Mouse (Mus musculus) left cerebral cortex, postnatal 36 days (tissue): ENCODE results near the gene Scube1. TPM values are rescaled to one million over a fixed set of nuclear protein-coding genes. Genes with fewer than 3 reads are reported as not detected.

Experiments
- DNase-seq, 2 experiments: peaks; one replicate each; pipeline ENCODE4 v3.0.0; 2021 to 2022; ENCODE audit warnings: low spot score in 2 of 2, mixed read lengths in 1 of 2
- intact Hi-C: fragments of 180-260 bp; cut with DNase I; formaldehyde crosslinking; loops from one replicate; pipeline ENCODE4 v1.15.1; 2025
- total RNA-seq, 2 experiments: library from RNA; stranded (reverse); gene quantifications; 2 replicates each; pipeline ENCODE4 v1.2.3; 2021

Scube1 gene
- total RNA-seq, 2 experiments from 2014 or later = 68.5 to 71.1 TPM

- DNase-seq = no peak
- intact Hi-C loops = no loop called here
Measured at GRCm38 (mm10) chr15:83606216-83606615, 118.6 kb downstream of the Scube1 start.

- DNase-seq = no peak
- intact Hi-C loops = no loop called here
Measured at GRCm38 (mm10) chr15:83603426-83603825, 121.4 kb downstream of the Scube1 start.

- DNase-seq = no peak
- intact Hi-C loops = no loop called here
Measured at GRCm38 (mm10) chr15:83603046-83603396, 121.8 kb downstream of the Scube1 start.

- no peak for DNase-seq
- intact Hi-C loops = no loop called here
Measured at GRCm38 (mm10) chr15:83602372-83603045, 122.3 kb downstream of the Scube1 start.

GRCm38 (mm10) chr15:83601185-83601584, 123.6 kb downstream of the Scube1 start:
- intact Hi-C loops = no loop called here
- DNase-seq = no peak

GRCm38 (mm10) chr15:83596833-83597232, 128.0 kb downstream of the Scube1 start:
- intact Hi-C loops = no loop called here
- no peak for DNase-seq

GRCm38 (mm10) chr15:83595364-83595711, 129.5 kb downstream of the Scube1 start:
- intact Hi-C loops = no loop called here
- DNase-seq = no peak

- intact Hi-C loops = no loop called here
- peak; percentile 94 to 95 for DNase-seq
Measured at GRCm38 (mm10) chr15:83594513-83595363, 130.1 kb downstream of the Scube1 start, which contains the start of gene Ttll12. TSS of gene Ttll12 (minus strand) at chr15:83595157.

- intact Hi-C loops = no loop called here
- DNase-seq = no peak
Measured at GRCm38 (mm10) chr15:83593702-83594512, 130.9 kb downstream of the Scube1 start.

GRCm38 (mm10) chr15:83593189-83593585, 131.6 kb downstream of the Scube1 start:
- DNase-seq = no peak
- intact Hi-C loops = no loop called here

GRCm38 (mm10) chr15:83592260-83593188, 132.3 kb downstream of the Scube1 start:
- no peak for DNase-seq
- intact Hi-C loops = no loop called here

GRCm38 (mm10) chr15:83591758-83592157, 133.1 kb downstream of the Scube1 start:
- DNase-seq = no peak
- intact Hi-C loops = no loop called here

- intact Hi-C loops = no loop called here
Measured at GRCm38 (mm10) chr15:83590841-83591240, 134.0 kb downstream of the Scube1 start.

GRCm38 (mm10) chr15:83584741-83585220, 140.0 kb downstream of the Scube1 start:
- no peak for DNase-seq

More at GRCm38 (mm10) chr15:83590841-83591240, 134.0 kb downstream of the Scube1 start:
- DNase-seq = no peak

GRCm38 (mm10) chr15:83583419-83584156, 141.2 kb downstream of the Scube1 start:
- DNase-seq = no peak
- intact Hi-C loops = no loop called here

More at GRCm38 (mm10) chr15:83584741-83585220, 140.0 kb downstream of the Scube1 start:
- intact Hi-C loops = no loop called here

- intact Hi-C loops = no loop called here
- DNase-seq = no peak
Measured at GRCm38 (mm10) chr15:83582931-83583330, 141.9 kb downstream of the Scube1 start.

- intact Hi-C loops = no loop called here
- DNase-seq = no peak
Measured at GRCm38 (mm10) chr15:83576651-83577050, 148.2 kb downstream of the Scube1 start.

GRCm38 (mm10) chr15:83575543-83575942, 149.3 kb downstream of the Scube1 start:
- DNase-seq = no peak
- intact Hi-C loops = no loop called here
